Mouse (Mus musculus) CD4-positive, CD25-positive, alpha-beta regulatory T cell, adult 2 months (primary cell): ENCODE measurements around the gene D2hgdh.
"Not testable (repeated sequence)": the region's sequence is repeated elsewhere in the genome, so short reads cannot be mapped to it uniquely, and the experiment has no call there.

Experiments
- DNase-seq: peaks from one replicate; pipeline ENCODE4 v3.0.0-alpha.2; 2012; ENCODE audit warnings: low read depth, low spot score

D2hgdh gene

GRCm38 (mm10) chr1:93826540-93826835 lies 1.8 kb downstream of the D2hgdh start:
- DNase-seq = no peak

- DNase-seq = not testable (repeated sequence)
These were observed 8.1 kb downstream of the D2hgdh start for GRCm38 (mm10) chr1:93832754-93833360.

DNA sequence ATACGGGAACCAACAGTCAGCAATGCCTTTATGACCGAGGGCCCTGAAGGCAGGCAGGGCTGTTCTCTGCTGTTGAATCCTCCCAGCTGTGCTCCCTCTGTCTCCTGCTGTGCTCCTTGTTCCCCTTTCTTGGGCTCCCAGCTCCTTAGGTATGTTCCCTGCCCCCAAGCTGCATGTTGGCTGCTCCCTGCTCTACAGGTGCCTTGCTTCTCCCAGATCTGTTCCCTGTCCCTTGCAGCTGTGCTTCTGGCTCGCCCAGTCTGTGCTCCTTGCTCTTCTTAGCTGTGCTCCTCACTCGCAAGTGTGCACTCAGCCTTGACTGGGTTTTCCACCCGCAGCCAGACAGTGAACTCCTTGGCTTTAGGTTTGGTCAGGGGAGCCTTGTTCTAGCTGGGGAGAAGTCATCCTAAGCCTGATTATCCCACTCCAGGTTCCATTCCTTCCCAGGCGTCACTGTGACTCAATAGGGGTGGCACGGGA lies 10.0 kb downstream of the D2hgdh start:
- no peak for DNase-seq

- DNase-seq = no peak
These were observed 10.5 kb downstream of the D2hgdh start for GRCm38 (mm10) chr1:93835211-93835610.

DNA sequence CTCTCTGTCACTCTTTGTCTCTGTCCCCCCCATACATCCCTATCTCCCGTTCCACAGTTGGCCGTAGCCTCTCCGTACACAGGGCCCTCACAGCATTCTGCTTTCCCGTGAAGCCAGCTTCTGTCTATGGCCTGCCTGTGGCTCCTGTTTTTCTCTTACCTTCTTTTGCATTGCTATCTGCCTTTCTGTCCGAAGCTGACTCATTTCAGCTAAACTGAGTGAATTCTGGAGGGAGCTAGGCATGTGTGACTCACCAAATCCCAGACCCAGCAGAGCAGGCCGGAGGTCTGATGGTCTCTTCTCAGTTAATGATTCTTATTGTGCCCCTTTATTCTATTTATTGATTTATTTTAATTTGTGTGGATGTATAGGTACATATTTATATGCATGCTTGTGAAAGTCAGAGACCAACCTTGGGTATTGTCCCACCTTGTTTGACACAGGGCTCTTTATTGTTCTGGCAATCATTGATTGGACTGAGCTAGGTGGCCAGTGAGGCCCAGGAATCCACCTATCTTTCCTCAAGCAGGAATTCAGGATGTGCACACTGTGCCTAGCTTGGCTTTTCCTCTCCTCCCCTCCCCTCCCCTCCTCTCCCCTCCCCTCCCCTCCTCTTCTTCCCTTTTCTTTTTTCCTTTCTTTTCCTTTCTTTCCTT lies 11.3 kb downstream of the D2hgdh start:
- no peak for DNase-seq

DNA sequence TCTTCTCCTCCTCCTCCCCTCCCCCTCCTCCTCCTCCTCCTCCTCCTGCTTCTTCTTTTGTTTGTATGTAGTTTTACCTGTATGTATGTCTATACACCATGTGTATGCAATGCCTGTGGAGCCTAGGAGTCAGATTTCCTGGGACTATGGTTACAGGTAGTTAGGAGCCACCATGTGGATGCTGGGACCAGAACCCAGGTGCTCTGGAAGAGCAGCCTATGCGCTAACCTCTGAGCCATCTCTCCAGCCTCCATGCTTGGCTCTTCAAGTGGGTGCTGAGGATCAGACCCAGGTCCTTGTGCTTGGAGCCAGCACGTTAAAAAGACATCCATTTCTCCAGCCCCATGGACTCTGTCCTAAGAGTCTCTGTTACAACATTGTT lies 11.8 kb downstream of the D2hgdh start:
- DNase-seq = no peak

DNA sequence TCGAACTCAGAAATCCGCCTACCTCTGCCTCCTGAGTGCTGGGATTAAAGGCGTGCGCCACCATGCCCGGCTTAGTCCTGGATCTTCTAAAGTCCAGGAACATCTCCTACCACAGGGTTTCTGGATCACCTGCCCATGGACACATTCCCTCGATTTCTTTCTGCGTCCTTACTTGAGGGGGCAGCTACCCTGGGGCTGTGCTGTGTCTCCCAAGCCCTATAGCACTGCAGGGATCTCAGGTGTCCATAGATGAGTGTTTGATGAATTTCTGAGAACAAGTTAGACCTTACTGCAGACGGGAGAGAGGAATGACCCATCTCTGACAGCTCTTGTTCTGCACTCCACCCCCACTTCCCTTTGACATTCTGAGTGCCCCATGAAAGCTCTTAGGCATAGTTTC lies 12.6 kb downstream of the D2hgdh start:
- DNase-seq = no peak

- not testable (repeated sequence) for DNase-seq
These were observed 13.9 kb downstream of the D2hgdh start for GRCm38 (mm10) chr1:93838569-93838968.

DNA sequence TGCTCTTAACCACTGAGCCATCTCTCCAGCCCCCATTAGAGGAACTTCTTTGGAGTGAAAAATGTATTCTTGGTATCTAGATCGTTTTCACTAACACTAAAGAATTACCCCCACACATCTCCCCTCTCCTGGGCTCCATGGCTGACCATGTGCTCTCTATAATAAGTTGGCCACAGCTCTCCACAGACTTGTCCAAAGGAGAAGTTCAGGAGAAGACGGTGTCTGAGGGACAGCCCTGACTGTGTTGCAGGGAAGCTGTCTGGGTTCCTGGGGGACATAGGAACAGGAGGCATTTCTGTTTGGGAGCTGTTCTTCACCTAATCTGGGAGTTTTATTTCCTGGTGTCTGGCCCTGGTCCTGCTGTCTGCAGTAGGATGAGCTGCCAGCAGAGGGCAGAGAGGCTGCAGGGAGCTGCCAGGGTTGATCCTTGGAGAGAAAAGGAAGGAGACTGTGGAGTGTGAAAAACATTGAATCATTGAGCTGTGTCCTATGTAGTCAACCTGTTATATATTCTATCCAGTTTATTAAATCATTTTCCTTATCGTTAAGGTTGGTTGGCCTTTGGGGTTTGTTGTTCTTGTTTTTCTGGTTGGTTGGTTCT lies 21.2 kb downstream of the D2hgdh start:
- DNase-seq = not testable (repeated sequence)

- DNase-seq = not testable (repeated sequence)
These were observed 31.1 kb downstream of the D2hgdh start for GRCm38 (mm10) chr1:93855790-93856189.

- no peak for DNase-seq
These were observed 32.7 kb downstream of the D2hgdh start for GRCm38 (mm10) chr1:93857370-93857769.

DNA sequence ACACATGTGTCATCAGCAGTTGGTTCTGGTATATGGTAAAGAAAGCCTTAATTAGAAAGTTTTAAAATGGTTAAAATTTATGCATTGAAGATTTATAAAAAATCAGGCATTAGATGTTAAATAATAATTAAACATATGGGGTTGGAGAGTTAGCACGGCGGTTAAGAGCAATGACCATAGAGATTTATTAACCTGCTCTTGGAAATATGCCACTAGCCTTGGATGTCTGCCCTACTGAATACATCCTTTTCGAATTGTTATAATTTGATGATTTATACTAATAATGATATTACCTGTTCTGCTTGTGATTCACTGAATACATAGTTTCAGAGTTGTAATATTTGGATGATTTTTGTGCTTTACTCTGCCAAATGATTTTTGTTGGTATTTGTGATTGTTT lies 33.3 kb downstream of the D2hgdh start:
- DNase-seq = no peak

GRCm38 (mm10) chr1:93859619-93860018 lies 34.9 kb downstream of the D2hgdh start:
- DNase-seq = no peak

DNA sequence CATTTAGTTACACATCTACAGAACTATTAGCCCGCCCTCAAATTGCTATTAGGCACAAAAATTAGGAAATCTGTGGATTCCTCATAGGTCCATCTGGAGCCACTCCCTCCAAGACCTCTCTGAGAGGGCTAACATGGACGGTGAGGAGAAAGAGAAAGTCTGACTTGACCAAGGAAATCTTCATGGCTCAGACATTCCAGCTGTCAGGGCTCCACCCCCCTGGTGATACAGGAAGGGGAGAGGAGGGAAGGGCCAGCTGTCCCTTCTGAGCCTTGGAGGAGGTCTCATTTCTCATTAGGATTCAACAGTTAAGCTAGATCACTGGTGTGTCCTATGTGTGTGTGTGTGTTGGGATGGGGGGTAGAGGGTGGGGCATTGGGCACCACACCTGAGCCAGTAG lies 36.3 kb downstream of the D2hgdh start, which contains the start of gene Gal3st2:
Gene Gal3st2, plus strand, starts transcription at position 259 of the 400 bp plus-strand sequence.
- not testable (repeated sequence) for DNase-seq

DNA sequence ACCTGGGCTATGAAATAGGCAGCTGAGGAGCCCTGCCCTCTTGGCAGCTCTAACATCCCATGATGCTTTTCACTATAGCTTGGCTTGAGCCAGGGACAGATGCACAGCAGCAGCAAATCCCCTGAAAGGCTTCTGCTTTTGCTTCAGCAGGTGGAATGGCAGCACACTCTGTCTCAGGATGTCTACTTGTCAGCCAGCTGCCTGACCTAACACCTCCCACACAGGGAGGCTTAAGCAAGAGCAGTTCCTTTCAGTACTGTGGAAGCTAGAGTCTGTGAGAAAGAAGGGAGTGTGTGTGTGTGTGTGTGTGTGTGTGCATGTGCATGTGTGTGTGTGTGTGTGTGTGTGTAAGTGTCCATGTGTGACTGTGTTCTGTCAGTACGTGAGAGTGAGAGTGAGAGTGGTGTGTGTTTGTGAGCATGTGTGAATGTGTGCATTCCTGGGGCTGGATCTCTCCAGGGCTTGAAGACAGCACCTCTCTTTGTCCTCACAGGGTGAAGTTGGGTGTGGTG lies 46.9 kb downstream of the D2hgdh start:
- not testable (repeated sequence) for DNase-seq

DNA sequence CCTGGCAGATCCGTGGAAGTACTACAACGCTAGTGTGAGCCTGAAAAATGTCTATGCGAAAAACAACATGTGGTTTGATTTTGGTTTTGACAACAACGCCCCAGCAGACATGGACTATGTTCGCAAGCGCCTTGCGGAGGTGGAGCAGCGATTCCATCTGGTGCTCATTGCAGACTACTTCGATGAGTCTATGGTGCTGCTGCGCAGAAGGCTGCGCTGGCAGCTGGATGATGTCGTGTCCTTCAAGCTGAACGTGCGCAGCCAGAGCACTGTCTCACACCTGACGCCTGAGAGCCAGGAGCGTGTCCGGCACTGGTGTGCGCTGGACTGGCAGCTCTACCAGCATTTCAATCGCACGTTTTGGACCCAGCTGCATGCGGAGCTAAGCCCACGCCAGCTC lies 49.7 kb downstream of the D2hgdh start:
- DNase-seq = not testable (repeated sequence)

DNA sequence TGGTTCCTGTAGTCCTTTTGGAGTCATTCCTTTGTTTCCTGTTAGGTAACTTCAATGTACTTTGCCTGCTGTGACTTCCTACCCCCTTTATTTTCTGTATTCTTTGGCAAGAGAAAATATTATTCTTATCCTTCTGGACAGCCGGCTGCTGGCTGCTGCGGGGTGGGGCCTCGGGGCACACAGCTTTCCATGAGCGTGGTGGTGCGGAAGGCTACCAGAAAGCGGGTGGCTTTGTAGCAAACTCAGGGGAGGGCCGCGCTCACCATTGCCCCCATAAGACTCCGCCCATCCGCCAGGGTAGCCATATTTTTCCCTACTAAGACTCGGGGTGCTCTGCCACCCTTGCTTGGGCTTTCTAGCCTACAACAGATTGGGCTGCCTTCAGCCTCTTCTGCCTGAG lies 57.1 kb downstream of the D2hgdh start:
- not testable (repeated sequence) for DNase-seq

GRCm38 (mm10) chr1:93890936-93891335 lies 66.2 kb downstream of the D2hgdh start:
- DNase-seq = peak; percentile 34

- DNase-seq = not testable (repeated sequence)
These were observed 72.7 kb downstream of the D2hgdh start for GRCm38 (mm10) chr1:93897395-93897794.

GRCm38 (mm10) chr1:93901291-93901690 lies 76.6 kb downstream of the D2hgdh start:
- not testable (repeated sequence) for DNase-seq
